Mouse (Mus musculus): Measurements from ENCODE around the gene Zbtb22. TPM values are rescaled to one million over a fixed set of nuclear protein-coding genes. Genes with fewer than 3 reads are reported as not detected.

Gene Zbtb22
- polyA plus RNA-seq, 1 experiment from 2014 or later: 15.5 TPM

DNA sequence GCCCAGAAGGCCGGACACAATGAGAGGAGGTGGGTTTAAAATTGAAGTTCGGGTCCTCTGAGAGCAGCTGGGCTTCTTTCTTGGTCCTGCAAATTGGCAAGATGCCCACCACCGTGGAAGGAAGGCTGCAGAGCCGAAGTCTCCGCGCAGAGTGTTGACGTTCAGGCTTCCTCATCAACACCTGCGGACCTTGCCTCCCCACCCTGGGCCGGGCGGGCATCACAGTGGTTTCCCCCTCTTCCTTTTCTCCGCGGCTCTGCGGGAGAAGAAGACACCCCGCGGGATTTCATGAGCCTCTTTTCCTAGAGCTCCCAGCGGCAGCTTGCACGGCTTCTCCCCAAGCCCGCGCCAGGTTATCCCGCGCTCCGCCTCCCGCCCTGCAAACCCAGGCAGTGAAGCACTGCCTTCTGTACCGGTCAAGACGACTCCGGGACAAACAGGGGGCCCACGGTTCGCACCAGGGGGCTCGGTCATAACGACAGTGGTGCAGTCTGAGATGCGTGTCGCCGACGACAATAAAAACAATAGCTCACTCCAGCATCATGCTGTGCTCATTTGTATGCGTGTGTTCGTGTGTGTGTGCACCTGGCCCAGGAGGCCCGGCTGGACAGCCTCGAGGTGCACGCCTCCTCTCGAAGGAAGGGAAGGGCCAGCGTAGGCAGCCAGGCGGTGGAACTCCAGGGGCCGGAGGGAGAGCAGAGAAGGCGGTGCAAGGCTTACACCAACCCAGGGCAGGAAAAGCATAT lies 7.2 kb upstream of the Zbtb22 start:
- ATAC-seq (ENCODE audit: insufficient number of reproducible peaks, low FRiP score, low TSS enrichment, low read depth): peak; percentile 51
- Histone ChIP-seq H3K4me1 (peaks cover 34% of the 10 kb centered on the region), H3K27me3 (no peaks in the 10 kb centered on the region), H3K27ac (peak overlapping the region; percentile 87), H3K9me3 (no peaks in the 10 kb centered on the region), H3K9ac (peak overlapping the region; percentile 49), H3K36me3 (peaks cover 22% of the 10 kb centered on the region), H3K4me3 (peak overlapping the region; percentile 93), H3K4me2 (peak overlapping the region; percentile 96)
- WGBS: under 1% methylated on average over 43 of the region's 44 CpGs

GRCm38 (mm10) chr17:33909077-33909868 lies 6.4 kb upstream of the Zbtb22 start, which contains the start of gene Daxx:
Daxx (plus strand) TSS chr17:33909414.
- under 1% methylated on average over 68 of the region's 68 CpGs for WGBS
- Histone ChIP-seq H3K4me1 (peaks cover 39% of the 10 kb centered on the region), H3K4me3 (peak within 1 kb of the TSS; percentile 93), H3K27ac (peak within 1 kb of the TSS; percentile 94), H3K36me3 (peaks cover 29% of the 10 kb centered on the region), H3K9ac (peak within 1 kb of the TSS; percentile 83), H3K4me2 (peak within 1 kb of the TSS; percentile 96), H3K27me3 (no peaks in the 10 kb centered on the region), H3K9me3 (no peaks in the 10 kb centered on the region)
- peak; percentile 97 for ATAC-seq (ENCODE audit: insufficient number of reproducible peaks, low FRiP score, low TSS enrichment, low read depth)

DNA sequence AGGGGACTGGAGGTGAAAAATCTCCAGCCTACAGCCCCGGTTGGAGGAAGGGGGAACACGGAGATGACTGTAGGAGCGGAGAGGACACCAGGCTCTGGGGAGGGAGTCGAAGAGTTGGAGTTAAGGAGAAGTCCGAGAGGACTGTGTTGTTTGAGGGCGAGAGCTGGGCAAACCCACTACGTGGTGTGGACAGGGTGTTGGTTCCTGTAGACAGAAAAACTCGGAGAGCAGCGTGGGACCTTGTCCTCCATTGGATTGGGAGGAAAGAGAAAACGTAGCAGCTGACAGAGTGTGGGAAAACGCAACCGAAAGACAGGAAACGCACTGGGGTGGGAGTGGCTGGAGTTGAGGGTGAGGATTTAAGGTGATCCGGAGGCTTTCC lies 5.8 kb upstream of the Zbtb22 start:
- ATAC-seq (ENCODE audit: insufficient number of reproducible peaks, low FRiP score, low TSS enrichment, low read depth): no peak
- H3K4me2 ChIP-seq: peak overlapping the region; percentile 96
- under 1% methylated on average over 14 of the region's 14 CpGs for WGBS
- H3K9ac ChIP-seq: peak overlapping the region; percentile 83
- H3K4me3 ChIP-seq: peak overlapping the region; percentile 93
- no peaks in the 10 kb centered on the region for H3K9me3 ChIP-seq
- peaks cover 34% of the 10 kb centered on the region for H3K36me3 ChIP-seq
- H3K4me1 ChIP-seq: peaks cover 40% of the 10 kb centered on the region
- no peaks in the 10 kb centered on the region for H3K27me3 ChIP-seq
- H3K27ac ChIP-seq: peak overlapping the region; percentile 94

DNA sequence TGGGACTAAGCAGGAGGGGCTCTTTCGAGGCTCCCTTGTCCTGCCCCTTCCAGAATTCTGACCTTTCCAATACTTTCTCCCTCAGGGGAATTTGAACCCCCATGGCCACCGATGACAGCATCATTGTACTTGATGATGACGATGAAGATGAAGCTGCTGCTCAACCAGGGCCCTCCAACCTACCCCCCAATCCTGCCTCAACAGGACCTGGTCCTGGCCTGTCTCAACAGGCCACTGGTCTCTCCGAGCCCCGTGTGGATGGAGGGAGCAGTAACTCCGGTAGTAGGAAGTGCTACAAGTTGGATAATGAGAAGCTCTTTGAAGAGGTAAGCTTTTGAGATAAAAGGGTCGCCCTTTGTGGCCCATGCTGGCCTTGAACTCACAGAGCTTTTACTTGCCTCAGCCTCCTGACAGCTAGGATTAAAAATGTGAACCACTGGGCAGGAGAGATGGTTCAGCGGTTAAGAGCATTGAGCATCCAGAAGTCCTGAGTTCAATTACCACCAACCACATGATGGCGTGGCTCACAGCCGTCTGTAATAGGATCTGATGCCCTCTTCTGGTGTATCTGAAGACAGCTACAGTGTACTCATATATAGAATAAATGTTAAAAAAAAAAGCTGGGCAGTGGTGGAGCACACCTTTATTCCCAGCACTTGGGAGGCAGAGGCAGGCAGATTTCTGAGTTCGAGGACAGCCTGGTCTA lies 5.2 kb upstream of the Zbtb22 start:
- Histone ChIP-seq H3K9me3 (no peaks in the 10 kb centered on the region), H3K36me3 (peaks cover 38% of the 10 kb centered on the region), H3K4me1 (peaks cover 47% of the 10 kb centered on the region), H3K9ac (peak overlapping the region; percentile 83; the same call in 1 of the 2 replicates), H3K4me2 (peak overlapping the region; percentile 96), H3K27ac (peak overlapping the region; percentile 94), H3K4me3 (peak overlapping the region; percentile 93), H3K27me3 (no peaks in the 10 kb centered on the region)
- 42% methylated on average over 11 of the region's 11 CpGs for WGBS
- no peak for ATAC-seq (ENCODE audit: insufficient number of reproducible peaks, low FRiP score, low TSS enrichment, low read depth)

DNA sequence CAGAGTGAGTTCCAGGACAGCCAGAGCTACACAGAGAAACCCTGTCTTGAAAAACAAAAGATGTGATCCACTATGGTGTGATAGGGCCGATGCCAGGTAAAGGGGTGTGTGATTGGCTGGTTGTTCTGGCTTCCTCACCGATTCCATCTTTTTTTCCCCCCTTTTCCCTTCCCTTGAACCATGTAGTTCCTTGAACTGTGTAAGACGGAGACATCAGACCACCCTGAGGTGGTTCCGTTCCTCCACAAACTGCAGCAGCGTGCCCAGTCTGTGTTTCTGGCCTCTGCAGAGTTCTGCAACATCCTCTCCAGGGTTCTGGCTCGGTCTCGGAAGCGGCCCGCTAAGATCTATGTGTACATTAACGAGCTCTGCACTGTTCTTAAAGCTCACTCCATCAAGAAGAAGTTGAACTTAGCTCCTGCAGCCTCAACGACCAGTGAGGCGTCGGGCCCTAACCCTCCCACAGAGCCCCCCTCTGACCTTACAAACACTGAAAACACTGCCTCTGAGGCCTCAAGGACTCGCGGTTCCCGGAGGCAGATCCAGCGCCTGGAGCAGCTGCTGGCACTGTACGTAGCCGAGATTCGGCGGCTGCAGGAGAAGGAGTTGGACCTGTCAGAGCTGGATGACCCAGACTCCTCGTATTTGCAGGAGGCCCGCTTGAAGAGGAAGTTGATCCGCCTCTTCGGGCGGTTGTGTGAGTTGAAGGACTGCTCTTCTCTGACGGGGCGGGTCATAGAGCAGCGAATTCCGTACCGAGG lies 4.5 kb upstream of the Zbtb22 start:
- Histone ChIP-seq H3K4me1 (peaks cover 49% of the 10 kb centered on the region), H3K36me3 (peaks cover 38% of the 10 kb centered on the region), H3K27ac (no peak overlapping the region), H3K9ac (no peak overlapping the region), H3K4me3 (no peak overlapping the region), H3K27me3 (no peaks in the 10 kb centered on the region), H3K4me2 (no peak overlapping the region), H3K9me3 (no peaks in the 10 kb centered on the region)
- WGBS: 93% methylated on average over 31 of the region's 31 CpGs
- ATAC-seq (ENCODE audit: insufficient number of reproducible peaks, low FRiP score, low TSS enrichment, low read depth): no peak

- H3K27me3 ChIP-seq: no peaks in the 10 kb centered on the region
- peaks cover 38% of the 10 kb centered on the region for H3K36me3 ChIP-seq
- no peak overlapping the region for H3K4me3 ChIP-seq
- no peaks in the 10 kb centered on the region for H3K9me3 ChIP-seq
- no peak for ATAC-seq (ENCODE audit: insufficient number of reproducible peaks, low FRiP score, low TSS enrichment, low read depth)
- 86% methylated on average over 28 of the region's 28 CpGs for WGBS
- no peak overlapping the region for H3K27ac ChIP-seq
- H3K4me2 ChIP-seq: no peak overlapping the region
- H3K9ac ChIP-seq: no peak overlapping the region
- peaks cover 55% of the 10 kb centered on the region for H3K4me1 ChIP-seq
These were observed 3.8 kb upstream of the Zbtb22 start for GRCm38 (mm10) chr17:33911813-33912414.

DNA sequence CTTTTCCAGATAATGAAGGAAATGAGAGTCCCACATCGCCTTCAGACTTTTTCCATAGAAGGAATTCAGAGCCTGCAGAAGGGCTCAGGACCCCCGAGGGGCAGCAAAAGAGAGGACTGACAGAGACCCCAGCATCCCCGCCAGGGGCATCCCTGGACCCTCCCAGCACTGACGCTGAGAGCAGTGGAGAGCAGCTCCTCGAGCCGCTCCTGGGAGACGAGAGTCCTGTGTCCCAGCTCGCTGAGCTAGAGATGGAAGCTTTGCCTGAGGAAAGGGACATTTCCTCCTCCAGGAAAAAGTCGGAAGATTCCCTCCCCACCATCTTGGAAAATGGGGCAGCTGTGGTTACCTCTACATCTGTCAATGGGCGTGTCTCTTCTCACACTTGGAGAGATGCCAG lies 2.4 kb upstream of the Zbtb22 start:
- Histone ChIP-seq H3K9me3 (no peaks in the 10 kb centered on the region), H3K4me3 (no peak overlapping the region), H3K36me3 (peaks cover 48% of the 10 kb centered on the region), H3K27ac (no peak overlapping the region), H3K27me3 (no peaks in the 10 kb centered on the region), H3K4me1 (peaks cover 62% of the 10 kb centered on the region), H3K9ac (no peak overlapping the region), H3K4me2 (no peak overlapping the region)
- 88% methylated on average over 10 of the region's 10 CpGs for WGBS
- no peak for ATAC-seq (ENCODE audit: insufficient number of reproducible peaks, low FRiP score, low TSS enrichment, low read depth)

- Histone ChIP-seq H3K36me3 (peaks cover 48% of the 10 kb centered on the region), H3K9ac (peak overlapping the region; percentile 14; the same call in 1 of the 2 replicates), H3K4me3 (no peak overlapping the region), H3K9me3 (no peaks in the 10 kb centered on the region), H3K4me1 (peaks cover 64% of the 10 kb centered on the region), H3K27ac (no peak overlapping the region), H3K4me2 (no peak overlapping the region), H3K27me3 (no peaks in the 10 kb centered on the region)
- no peak for ATAC-seq (ENCODE audit: insufficient number of reproducible peaks, low FRiP score, low TSS enrichment, low read depth)
- 90% methylated on average over 8 of the region's 8 CpGs for WGBS
These were observed 1.8 kb upstream of the Zbtb22 start for GRCm38 (mm10) chr17:33913905-33914304.

GRCm38 (mm10) chr17:33914969-33915391 lies 724 bp upstream of the Zbtb22 start:
- WGBS: 71% methylated on average over 13 of the region's 13 CpGs
- Histone ChIP-seq H3K4me1 (peaks cover 72% of the 10 kb centered on the region), H3K36me3 (peaks cover 48% of the 10 kb centered on the region), H3K9ac (no peak overlapping the region), H3K9me3 (no peaks in the 10 kb centered on the region), H3K27ac (peak overlapping the region; percentile 88; the same call in 1 of the 2 replicates), H3K4me3 (0 out of 2 replicates have a peak overlapping the region, but pooled peaks have one; percentile 53), H3K27me3 (no peaks in the 10 kb centered on the region), H3K4me2 (peak overlapping the region; percentile 67; the same call in 1 of the 2 replicates)
- no peak for ATAC-seq (ENCODE audit: insufficient number of reproducible peaks, low FRiP score, low TSS enrichment, low read depth)

- peaks cover 45% of the 10 kb centered on the region for H3K36me3 ChIP-seq
- peaks cover 72% of the 10 kb centered on the region for H3K4me1 ChIP-seq
- peak overlapping the region; percentile 53 for H3K4me3 ChIP-seq
- WGBS: 3% methylated on average over 16 of the region's 20 CpGs
- H3K27ac ChIP-seq: peak overlapping the region; percentile 88
- peak; percentile 16 for ATAC-seq (ENCODE audit: insufficient number of reproducible peaks, low FRiP score, low TSS enrichment, low read depth)
- H3K27me3 ChIP-seq: no peaks in the 10 kb centered on the region
- peak overlapping the region; percentile 67 for H3K4me2 ChIP-seq
- peak overlapping the region; percentile 33; the same call in 1 of the 2 replicates for H3K9ac ChIP-seq
- no peaks in the 10 kb centered on the region for H3K9me3 ChIP-seq
These were observed 590 bp downstream of the Zbtb22 start for GRCm38 (mm10) chr17:33916294-33916693.
